Mouse (Mus musculus): ENCODE data around the gene Ublcp1.

Ublcp1 gene

DNA sequence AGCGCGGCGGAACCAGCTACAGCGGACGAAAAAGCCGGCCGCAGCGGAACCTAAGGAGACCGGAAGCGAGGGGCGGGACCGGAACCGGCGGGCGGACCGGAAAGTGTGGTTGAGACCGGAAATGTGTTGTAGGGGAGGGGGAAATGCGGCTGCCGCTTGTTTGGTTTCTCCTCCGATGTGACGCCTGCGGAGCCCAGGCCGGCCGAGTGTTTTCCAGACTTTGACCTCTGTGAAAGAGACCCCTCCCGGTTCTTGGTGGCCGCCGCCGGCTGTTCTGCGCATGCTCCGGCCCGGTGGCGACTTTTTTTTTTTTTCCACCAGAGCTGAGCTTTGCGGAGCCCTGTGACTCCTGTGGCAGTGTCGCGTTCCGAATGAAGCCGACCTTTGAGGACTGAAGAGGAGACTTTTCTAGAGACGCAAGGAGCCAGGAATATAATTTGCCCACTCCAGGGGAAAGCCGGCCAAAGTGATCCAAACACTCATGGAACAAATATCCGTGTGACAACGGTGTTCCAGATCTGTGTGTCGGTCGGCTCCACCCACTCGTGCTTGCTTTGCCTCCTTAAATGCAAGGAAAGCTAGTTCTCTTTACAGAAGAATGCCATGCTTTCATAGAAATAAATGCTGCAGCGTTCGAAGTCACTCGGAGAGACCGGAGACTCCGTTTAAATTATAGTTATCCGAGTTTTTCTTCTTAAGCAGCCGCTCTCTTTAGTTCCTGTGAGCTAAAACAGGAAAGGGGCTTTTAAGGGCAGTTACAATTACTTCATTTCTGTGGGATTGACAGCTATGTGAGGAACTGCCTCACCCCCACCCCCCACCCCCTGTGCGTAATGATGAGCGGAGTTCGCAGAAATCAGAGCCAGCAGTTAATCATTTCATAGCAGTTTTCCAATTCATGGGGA lies at the start of gene Ublcp1:
Gene Ublcp1 (minus strand): TSS at position 67 of the 905 bp plus-strand sequence.
- peak; percentile 77 to 93 for DNase-seq (ENCODE audit: low spot score in 2 of 2)

DNA sequence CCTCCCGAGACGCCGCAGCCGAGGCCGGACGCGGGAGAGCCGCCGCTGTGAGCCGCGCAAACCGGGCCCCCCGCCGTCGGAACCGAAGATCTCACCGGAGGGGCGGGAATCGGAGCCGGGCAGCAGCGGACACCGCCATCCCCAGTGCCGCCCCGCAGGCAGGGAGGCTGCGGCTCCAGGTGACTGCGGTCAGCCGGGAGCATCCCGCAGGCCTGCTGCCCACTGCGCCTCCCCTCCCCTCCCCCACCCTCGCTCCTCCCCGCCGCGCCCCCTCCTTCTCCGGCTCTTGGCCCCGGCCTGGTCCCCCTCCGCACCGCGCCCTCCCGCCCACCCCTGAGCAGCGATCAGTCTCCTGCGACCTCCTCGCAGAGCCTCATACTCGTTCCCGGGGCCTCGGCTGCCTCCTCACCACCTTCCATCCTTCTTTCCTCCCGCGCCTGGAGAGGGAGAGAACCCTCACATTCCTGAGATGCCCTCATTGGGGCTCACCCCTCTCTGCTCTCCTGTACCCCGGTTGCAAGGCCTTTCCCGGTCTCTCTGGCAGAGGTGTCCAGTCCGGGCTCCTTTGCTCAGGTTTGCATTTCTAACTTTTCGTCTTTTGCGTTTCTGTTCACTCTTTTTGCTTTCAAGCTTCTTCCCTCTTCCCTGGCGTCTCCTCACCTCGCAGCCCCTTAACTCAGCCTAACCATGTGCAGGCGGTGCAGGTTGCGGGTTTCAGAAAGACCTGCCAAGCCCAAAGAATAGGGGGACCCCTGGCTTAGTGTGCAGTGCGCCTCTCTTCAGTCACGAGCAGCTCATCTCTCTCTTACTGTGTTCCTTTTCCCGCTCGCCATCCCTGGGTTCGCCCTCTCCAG lies 49.0 kb upstream of the Ublcp1 start:
- DNase-seq (ENCODE audit: low spot score in 2 of 2), result no peak

DNA sequence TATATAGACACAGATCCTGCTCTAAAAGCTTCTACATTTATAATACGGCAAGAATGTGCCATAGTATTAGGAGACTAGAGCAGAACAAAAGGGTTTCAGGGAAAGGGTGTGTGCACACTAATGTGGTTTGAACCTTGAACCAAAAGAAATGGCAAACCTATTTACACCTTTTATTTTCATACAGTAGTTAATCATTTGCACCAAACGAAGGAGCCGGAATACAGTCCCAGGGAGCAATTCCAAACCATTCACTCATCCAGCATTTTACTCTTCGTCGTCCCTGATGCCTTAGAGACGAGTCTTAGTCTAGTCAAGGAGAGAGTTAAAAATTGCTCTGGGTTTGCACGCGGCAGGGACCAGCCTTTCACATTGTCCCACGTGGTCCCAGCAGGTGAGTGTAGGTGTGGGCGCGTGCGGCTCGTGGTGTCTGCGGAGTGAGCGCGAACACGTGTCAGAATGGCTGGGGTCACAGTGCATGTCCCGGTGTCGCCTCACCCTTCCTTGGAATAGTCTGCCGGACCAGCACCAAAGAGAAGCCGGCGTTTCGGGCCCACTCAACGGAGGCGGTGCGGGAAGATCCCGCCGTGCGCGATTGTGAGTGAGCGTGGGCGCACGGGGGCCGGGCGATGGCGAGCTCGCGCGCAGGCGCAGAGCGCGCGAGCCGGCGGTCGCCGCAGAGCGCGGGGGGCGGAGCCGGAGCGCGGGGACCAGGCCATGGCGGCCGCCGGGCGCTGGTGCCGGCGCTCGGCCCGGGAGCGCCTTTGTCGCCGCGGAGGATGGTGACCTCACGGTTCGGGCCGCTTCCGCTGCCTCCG lies 48.2 kb upstream of the Ublcp1 start, which contains the start of gene Rnf145:
Gene Rnf145 (plus strand): TSS at position 684 of the 815 bp plus-strand sequence.
- peak; percentile 68 to 85 for DNase-seq (ENCODE audit: low spot score in 2 of 2)

- DNase-seq (ENCODE audit: low spot score in 2 of 2), result no peak
Measured at GRCm38 (mm10) chr11:44517561-44518280, 47.4 kb upstream of the Ublcp1 start.

DNA sequence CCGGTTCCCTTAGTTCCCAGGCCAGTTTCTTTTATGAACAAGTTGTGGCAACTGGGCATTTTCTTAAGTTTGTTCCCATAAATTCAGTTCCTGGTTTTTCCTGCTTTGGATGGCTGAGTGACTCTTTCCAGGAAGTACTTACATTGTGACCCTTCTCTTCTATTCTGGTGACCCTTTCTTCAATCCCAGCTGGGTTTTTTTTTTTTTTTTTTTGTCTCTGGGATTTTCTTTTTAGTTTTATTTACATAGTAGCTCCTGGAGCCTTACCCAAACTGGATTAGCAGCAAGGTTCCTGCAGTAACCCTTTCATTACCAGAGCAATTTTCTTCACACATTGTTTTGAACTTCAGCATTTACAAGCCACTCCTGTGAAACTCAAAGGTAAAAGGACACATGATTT lies 46.1 kb upstream of the Ublcp1 start:
- DNase-seq (ENCODE audit: low spot score in 2 of 2), result no peak

DNA sequence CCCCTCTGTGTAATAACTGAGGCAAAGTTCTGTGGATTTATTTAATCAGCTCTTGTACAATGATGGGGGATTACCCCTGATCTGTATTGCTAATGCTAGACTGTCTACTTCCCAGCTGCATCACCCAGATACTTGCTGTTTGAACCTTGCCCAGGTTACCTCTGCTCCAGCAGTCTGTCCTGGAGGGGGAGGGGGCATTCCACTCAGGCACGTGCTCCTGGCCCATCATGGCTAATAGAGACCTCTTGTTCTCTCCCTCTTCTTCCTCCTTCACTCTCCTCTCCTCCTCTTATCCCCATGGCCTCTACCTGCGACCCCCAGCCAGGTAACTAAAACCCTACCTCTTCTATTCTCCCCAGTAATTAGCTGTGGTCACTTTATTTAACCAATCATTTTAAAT lies 44.4 kb upstream of the Ublcp1 start:
- no peak for DNase-seq (ENCODE audit: low spot score in 2 of 2)

GRCm38 (mm10) chr11:44513026-44513422 lies 42.7 kb upstream of the Ublcp1 start:
- DNase-seq (ENCODE audit: low spot score in 2 of 2), result no peak

GRCm38 (mm10) chr11:44512044-44513025 lies 42.0 kb upstream of the Ublcp1 start:
- no peak for DNase-seq (ENCODE audit: low spot score in 2 of 2)

DNA sequence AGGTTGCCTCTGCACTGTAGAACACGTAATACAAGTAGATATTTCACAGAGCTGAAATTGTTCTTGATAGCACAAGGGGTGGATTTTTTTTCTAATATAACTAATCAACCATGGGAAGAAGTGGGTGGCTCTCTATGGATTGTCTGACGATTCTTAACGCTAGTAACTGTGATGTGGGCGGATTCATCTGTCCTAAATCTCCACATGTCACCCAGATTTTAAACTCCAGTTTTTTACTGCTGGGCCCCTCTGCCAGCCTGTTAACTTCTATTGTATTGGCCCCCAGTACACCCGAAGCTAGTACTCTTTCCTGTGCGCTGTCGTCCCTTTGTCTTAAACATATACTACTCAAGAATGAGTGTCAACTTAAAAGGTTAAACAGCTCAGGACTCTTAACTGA lies 40.1 kb upstream of the Ublcp1 start:
- no peak for DNase-seq (ENCODE audit: low spot score in 2 of 2)

DNA sequence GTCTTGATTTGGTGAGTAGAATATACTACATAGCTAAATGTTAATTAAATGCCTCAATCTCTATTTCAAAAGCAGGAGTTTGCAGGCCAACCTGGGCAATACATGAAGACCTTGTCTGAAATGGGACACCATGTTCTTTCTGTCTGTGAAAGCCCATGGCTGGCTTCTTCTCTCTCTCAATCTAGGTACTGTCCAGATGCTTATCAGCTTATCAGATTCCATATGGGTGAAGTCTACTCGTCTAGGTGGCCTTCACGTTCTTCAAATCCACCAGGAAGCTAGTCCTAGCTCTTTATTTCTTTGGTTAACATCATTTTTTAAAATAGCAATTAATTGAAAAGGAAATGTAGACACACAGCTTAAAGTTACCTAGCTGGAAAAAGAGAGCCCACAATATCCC lies 39.6 kb upstream of the Ublcp1 start:
- no peak for DNase-seq (ENCODE audit: low spot score in 2 of 2)

- DNase-seq (ENCODE audit: low spot score in 2 of 2), result no peak
Measured at GRCm38 (mm10) chr11:44508876-44509275, 38.6 kb upstream of the Ublcp1 start.

DNA sequence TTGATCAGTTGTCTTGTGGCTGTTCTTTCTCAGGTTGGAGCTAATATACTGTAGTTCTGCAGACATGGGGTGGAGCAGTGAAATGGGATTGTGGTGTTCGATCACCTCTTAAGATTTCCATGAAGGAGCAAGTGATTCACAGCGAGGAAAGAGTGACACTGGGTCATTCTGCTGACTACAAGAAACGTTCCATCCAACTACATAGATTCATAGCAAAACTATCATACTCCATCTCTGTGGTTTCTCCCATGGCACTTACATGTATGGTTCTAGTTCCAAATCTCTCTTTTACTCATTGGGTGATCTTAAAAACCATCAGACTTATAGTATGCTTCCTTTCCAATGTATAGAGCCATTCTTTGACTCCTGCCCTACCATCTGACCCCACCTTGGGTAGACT lies 34.5 kb upstream of the Ublcp1 start:
- no peak for DNase-seq (ENCODE audit: low spot score in 2 of 2)

- no peak for DNase-seq (ENCODE audit: low spot score in 2 of 2)
Measured at GRCm38 (mm10) chr11:44504146-44504545, 33.8 kb upstream of the Ublcp1 start.

DNA sequence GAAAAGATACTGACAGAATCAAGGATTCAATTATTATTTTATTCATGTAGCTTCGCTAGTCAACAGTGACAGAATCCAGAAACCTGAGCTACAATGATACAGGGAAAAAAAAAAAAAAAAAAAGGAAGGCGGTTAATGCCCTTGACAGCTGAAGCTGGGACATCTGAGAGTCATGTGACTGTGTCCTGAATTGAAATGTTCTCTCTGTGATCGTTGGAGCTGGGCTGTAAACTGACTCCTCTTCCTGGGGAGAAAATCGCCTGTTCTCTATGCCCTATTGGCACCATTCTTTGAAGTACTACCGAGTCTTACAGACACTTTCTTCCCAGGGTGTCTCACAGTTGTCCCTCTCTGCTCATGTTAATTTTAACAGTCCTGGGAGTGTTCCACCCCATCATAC lies 32.6 kb upstream of the Ublcp1 start:
- DNase-seq (ENCODE audit: low spot score in 2 of 2), result no peak

DNA sequence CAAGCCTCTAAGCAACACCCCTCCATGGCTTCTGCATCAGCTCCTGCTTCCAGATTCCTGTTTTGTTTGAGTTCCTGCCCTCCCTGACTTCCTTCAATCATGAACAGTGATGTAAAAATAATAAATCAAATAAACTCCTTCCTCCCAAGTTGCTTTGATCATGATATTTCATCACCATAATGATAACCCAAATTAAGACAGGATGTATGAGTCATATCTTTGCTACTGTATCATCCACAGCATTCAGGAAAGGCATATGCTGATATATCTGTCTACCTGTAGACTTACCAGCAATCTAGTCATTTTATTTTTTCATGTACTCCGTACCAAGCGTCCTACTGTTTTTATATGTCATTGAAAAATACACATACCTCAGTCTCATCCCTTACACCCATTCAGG lies 31.2 kb upstream of the Ublcp1 start:
- DNase-seq (ENCODE audit: low spot score in 2 of 2), result no peak

DNA sequence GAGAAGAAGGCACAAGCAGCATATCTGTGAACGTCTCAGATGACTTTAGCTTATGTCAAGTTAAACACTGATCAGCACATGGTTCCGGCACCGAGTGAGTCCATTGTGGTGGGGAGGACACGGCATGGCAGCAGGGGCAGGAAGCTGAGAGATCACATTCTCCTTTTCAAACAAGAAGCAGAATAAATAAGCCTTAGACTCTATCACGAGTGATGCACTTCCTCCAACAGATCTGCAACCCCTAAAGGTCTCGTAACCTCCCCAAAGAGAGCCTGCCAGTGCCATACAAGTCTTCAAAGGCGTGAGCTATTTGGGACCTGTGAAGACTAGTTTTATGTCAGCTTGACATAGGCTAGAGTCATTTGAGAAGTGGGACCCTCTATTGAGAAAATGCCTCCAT lies 30.7 kb upstream of the Ublcp1 start:
- DNase-seq (ENCODE audit: low spot score in 2 of 2), result no peak

GRCm38 (mm10) chr11:44498412-44499272 lies 28.3 kb upstream of the Ublcp1 start:
- DNase-seq (ENCODE audit: low spot score in 2 of 2), result no peak

GRCm38 (mm10) chr11:44496217-44496616 lies 25.9 kb upstream of the Ublcp1 start:
- no peak for DNase-seq (ENCODE audit: low spot score in 2 of 2)

Measured in left cerebral cortex, adult 9 months (tissue).